Mouse (Mus musculus): ENCODE data around the gene Fam118b.

Fam118b gene

GRCm38 (mm10) chr9:35297791-35298190 lies 30.2 kb upstream of the Fam118b start:
- H3K36me3 ChIP-seq (ENCODE audit: insufficient read depth, low read length), result no peaks in the 10 kb centered on the region
- TF ChIP-seq NANOG (IDR thresholded peaks at IDR 0.05; ENCODE audit: borderline replicate concordance, low read length) (no peak), POU5F1 (IDR thresholded peaks at IDR 0.05; ENCODE audit: borderline replicate concordance, low read length) (no peak), CTCF (conservative IDR thresholded peaks at IDR 0.05; ENCODE audit: low read length) (no peak)
- H3K27me3 ChIP-seq (ENCODE audit: insufficient read depth, low read length), result no peaks in the 10 kb centered on the region
- H3K4me3 ChIP-seq (replicated peaks; ENCODE audit: low read length), result no peak overlapping the region
- no peaks in the 10 kb centered on the region for H3K9me3 ChIP-seq (ENCODE audit: low read length)
- H3K4me1 ChIP-seq (replicated peaks; ENCODE audit: low read depth, low read length), result no peaks in the 10 kb centered on the region

GRCm38 (mm10) chr9:35293465-35293864 lies 25.9 kb upstream of the Fam118b start:
- TF ChIP-seq POU5F1 (IDR thresholded peaks at IDR 0.05; ENCODE audit: borderline replicate concordance, low read length) (no peak), CTCF (conservative IDR thresholded peaks at IDR 0.05; ENCODE audit: low read length) (no peak), NANOG (IDR thresholded peaks at IDR 0.05; ENCODE audit: borderline replicate concordance, low read length) (no peak)
- Histone ChIP-seq H3K9me3 (ENCODE audit: low read length) (no peaks in the 10 kb centered on the region), H3K4me3 (replicated peaks; ENCODE audit: low read length) (no peak overlapping the region), H3K4me1 (replicated peaks; ENCODE audit: low read depth, low read length) (no peaks in the 10 kb centered on the region; the same call in 1 of the 2 replicates), H3K36me3 (ENCODE audit: insufficient read depth, low read length) (no peaks in the 10 kb centered on the region), H3K27me3 (ENCODE audit: insufficient read depth, low read length) (peaks cover 1% of the 10 kb centered on the region; the same call in 1 of the 2 replicates)

- no peaks in the 10 kb centered on the region; the same call in 1 of the 2 replicates for H3K4me1 ChIP-seq (replicated peaks; ENCODE audit: low read depth, low read length)
- no peak for TF ChIP-seq CTCF (conservative IDR thresholded peaks at IDR 0.05; ENCODE audit: low read length)
- peaks cover 8% of the 10 kb centered on the region for H3K27me3 ChIP-seq (ENCODE audit: insufficient read depth, low read length)
- H3K4me3 ChIP-seq (replicated peaks; ENCODE audit: low read length), result no peak overlapping the region
- no peaks in the 10 kb centered on the region for H3K36me3 ChIP-seq (ENCODE audit: insufficient read depth, low read length)
- no peaks in the 10 kb centered on the region for H3K9me3 ChIP-seq (ENCODE audit: low read length)
These were observed 23.3 kb upstream of the Fam118b start for GRCm38 (mm10) chr9:35290916-35291315.

- Histone ChIP-seq H3K36me3 (ENCODE audit: insufficient read depth, low read length) (no peaks in the 10 kb centered on the region), H3K4me1 (replicated peaks; ENCODE audit: low read depth, low read length) (no peaks in the 10 kb centered on the region; the same call in 1 of the 2 replicates), H3K27me3 (ENCODE audit: insufficient read depth, low read length) (peaks cover 8% of the 10 kb centered on the region), H3K4me3 (replicated peaks; ENCODE audit: low read length) (no peak overlapping the region), H3K9me3 (ENCODE audit: low read length) (no peaks in the 10 kb centered on the region)
- TF ChIP-seq NANOG (IDR thresholded peaks at IDR 0.05; ENCODE audit: borderline replicate concordance, low read length) (no peak), CTCF (conservative IDR thresholded peaks at IDR 0.05; ENCODE audit: low read length) (no peak), POU5F1 (IDR thresholded peaks at IDR 0.05; ENCODE audit: borderline replicate concordance, low read length) (no peak)
These were observed 22.8 kb upstream of the Fam118b start for GRCm38 (mm10) chr9:35290417-35290816.

GRCm38 (mm10) chr9:35289992-35290391 lies 22.4 kb upstream of the Fam118b start:
- peaks cover 8% of the 10 kb centered on the region for H3K27me3 ChIP-seq (ENCODE audit: insufficient read depth, low read length)
- no peaks in the 10 kb centered on the region; the same call in 1 of the 2 replicates for H3K4me1 ChIP-seq (replicated peaks; ENCODE audit: low read depth, low read length)
- H3K4me3 ChIP-seq (replicated peaks; ENCODE audit: low read length), result no peak overlapping the region
- H3K9me3 ChIP-seq (ENCODE audit: low read length), result no peaks in the 10 kb centered on the region
- H3K36me3 ChIP-seq (ENCODE audit: insufficient read depth, low read length), result no peaks in the 10 kb centered on the region
- TF ChIP-seq NANOG (IDR thresholded peaks at IDR 0.05; ENCODE audit: borderline replicate concordance, low read length), result no peak
- TF ChIP-seq POU5F1 (IDR thresholded peaks at IDR 0.05; ENCODE audit: borderline replicate concordance, low read length), result no peak
- TF ChIP-seq CTCF (conservative IDR thresholded peaks at IDR 0.05; ENCODE audit: low read length), result no peak

GRCm38 (mm10) chr9:35286351-35286750 lies 18.7 kb upstream of the Fam118b start:
- H3K27me3 ChIP-seq (ENCODE audit: insufficient read depth, low read length), result peaks cover 8% of the 10 kb centered on the region
- no peak overlapping the region for H3K4me3 ChIP-seq (replicated peaks; ENCODE audit: low read length)
- H3K36me3 ChIP-seq (ENCODE audit: insufficient read depth, low read length), result no peaks in the 10 kb centered on the region
- H3K9me3 ChIP-seq (ENCODE audit: low read length), result peaks cover 4% of the 10 kb centered on the region; the same call in 1 of the 2 replicates
- H3K4me1 ChIP-seq (replicated peaks; ENCODE audit: low read depth, low read length), result no peaks in the 10 kb centered on the region; the same call in 1 of the 2 replicates
- TF ChIP-seq NANOG (IDR thresholded peaks at IDR 0.05; ENCODE audit: borderline replicate concordance, low read length) (no peak), CTCF (conservative IDR thresholded peaks at IDR 0.05; ENCODE audit: low read length) (no peak), POU5F1 (IDR thresholded peaks at IDR 0.05; ENCODE audit: borderline replicate concordance, low read length) (no peak)

- H3K4me3 ChIP-seq (replicated peaks; ENCODE audit: low read length), result no peak overlapping the region
- peaks cover 14% of the 10 kb centered on the region for H3K27me3 ChIP-seq (ENCODE audit: insufficient read depth, low read length)
- H3K4me1 ChIP-seq (replicated peaks; ENCODE audit: low read depth, low read length), result no peaks in the 10 kb centered on the region; the same call in 1 of the 2 replicates
- H3K36me3 ChIP-seq (ENCODE audit: insufficient read depth, low read length), result no peaks in the 10 kb centered on the region
- H3K9me3 ChIP-seq (ENCODE audit: low read length), result peaks cover 4% of the 10 kb centered on the region; the same call in 1 of the 2 replicates
- no peak for TF ChIP-seq NANOG (IDR thresholded peaks at IDR 0.05; ENCODE audit: borderline replicate concordance, low read length)
- TF ChIP-seq CTCF (conservative IDR thresholded peaks at IDR 0.05; ENCODE audit: low read length), result no peak
- no peak for TF ChIP-seq POU5F1 (IDR thresholded peaks at IDR 0.05; ENCODE audit: borderline replicate concordance, low read length)
These were observed 16.7 kb upstream of the Fam118b start for GRCm38 (mm10) chr9:35284351-35284750.

GRCm38 (mm10) chr9:35283415-35284069 lies 15.9 kb upstream of the Fam118b start:
- Histone ChIP-seq H3K27me3 (ENCODE audit: insufficient read depth, low read length) (peaks cover 14% of the 10 kb centered on the region), H3K4me3 (replicated peaks; ENCODE audit: low read length) (no peak overlapping the region), H3K9me3 (ENCODE audit: low read length) (peaks cover 4% of the 10 kb centered on the region; the same call in 1 of the 2 replicates), H3K4me1 (replicated peaks; ENCODE audit: low read depth, low read length) (no peaks in the 10 kb centered on the region; the same call in 1 of the 2 replicates), H3K36me3 (ENCODE audit: insufficient read depth, low read length) (no peaks in the 10 kb centered on the region)
- TF ChIP-seq CTCF (conservative IDR thresholded peaks at IDR 0.05; ENCODE audit: low read length), result no peak
- TF ChIP-seq NANOG (IDR thresholded peaks at IDR 0.05; ENCODE audit: borderline replicate concordance, low read length), result no peak
- TF ChIP-seq POU5F1 (IDR thresholded peaks at IDR 0.05; ENCODE audit: borderline replicate concordance, low read length), result no peak

- no peak for TF ChIP-seq POU5F1 (IDR thresholded peaks at IDR 0.05; ENCODE audit: borderline replicate concordance, low read length)
- no peak for TF ChIP-seq CTCF (conservative IDR thresholded peaks at IDR 0.05; ENCODE audit: low read length)
- TF ChIP-seq NANOG (IDR thresholded peaks at IDR 0.05; ENCODE audit: borderline replicate concordance, low read length), result no peak
- peaks cover 6% of the 10 kb centered on the region; the same call in 1 of the 2 replicates for H3K27me3 ChIP-seq (ENCODE audit: insufficient read depth, low read length)
- H3K9me3 ChIP-seq (ENCODE audit: low read length), result peaks cover 4% of the 10 kb centered on the region; the same call in 1 of the 2 replicates
- H3K36me3 ChIP-seq (ENCODE audit: insufficient read depth, low read length), result peaks cover 3% of the 10 kb centered on the region
- no peaks in the 10 kb centered on the region; the same call in 1 of the 2 replicates for H3K4me1 ChIP-seq (replicated peaks; ENCODE audit: low read depth, low read length)
- H3K4me3 ChIP-seq (replicated peaks; ENCODE audit: low read length), result no peak overlapping the region
These were observed 15.2 kb upstream of the Fam118b start for GRCm38 (mm10) chr9:35282851-35283200.
